Mouse (Mus musculus) embryo, embryonic 11 days (tissue): ENCODE data around the gene Ndfip2.

Experiments used
- DNase-seq: peaks from one replicate; pipeline ENCODE4 v3.0.0-alpha.2; 2015

Ndfip2 gene

DNA sequence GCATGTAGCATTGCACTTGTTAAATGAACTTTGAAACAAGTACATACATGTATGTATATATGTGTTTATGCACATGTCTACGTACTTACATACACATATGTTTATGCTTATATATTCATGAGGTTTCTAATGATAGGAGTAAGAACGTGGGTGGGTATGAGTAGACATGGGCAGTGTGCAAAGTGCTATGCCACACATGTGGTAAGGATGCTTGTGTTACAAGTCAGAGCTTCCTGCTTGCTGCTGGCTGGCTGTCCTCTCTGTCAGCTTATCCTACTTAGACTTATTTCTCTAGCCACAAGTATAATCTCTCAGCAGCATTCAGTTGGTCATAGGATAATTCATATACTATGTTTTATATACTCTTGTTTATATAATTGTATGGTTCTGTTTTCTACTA, 29.6 kb downstream of the Ndfip2 start:
- no peak for DNase-seq

GRCm38 (mm10) chr14:105288529-105288928, 30.2 kb downstream of the Ndfip2 start:
- DNase-seq: no peak

GRCm38 (mm10) chr14:105292139-105292538, 33.8 kb downstream of the Ndfip2 start:
- DNase-seq: no peak

- no peak for DNase-seq
Observed at GRCm38 (mm10) chr14:105293777-105294176, 35.4 kb downstream of the Ndfip2 start.

DNA sequence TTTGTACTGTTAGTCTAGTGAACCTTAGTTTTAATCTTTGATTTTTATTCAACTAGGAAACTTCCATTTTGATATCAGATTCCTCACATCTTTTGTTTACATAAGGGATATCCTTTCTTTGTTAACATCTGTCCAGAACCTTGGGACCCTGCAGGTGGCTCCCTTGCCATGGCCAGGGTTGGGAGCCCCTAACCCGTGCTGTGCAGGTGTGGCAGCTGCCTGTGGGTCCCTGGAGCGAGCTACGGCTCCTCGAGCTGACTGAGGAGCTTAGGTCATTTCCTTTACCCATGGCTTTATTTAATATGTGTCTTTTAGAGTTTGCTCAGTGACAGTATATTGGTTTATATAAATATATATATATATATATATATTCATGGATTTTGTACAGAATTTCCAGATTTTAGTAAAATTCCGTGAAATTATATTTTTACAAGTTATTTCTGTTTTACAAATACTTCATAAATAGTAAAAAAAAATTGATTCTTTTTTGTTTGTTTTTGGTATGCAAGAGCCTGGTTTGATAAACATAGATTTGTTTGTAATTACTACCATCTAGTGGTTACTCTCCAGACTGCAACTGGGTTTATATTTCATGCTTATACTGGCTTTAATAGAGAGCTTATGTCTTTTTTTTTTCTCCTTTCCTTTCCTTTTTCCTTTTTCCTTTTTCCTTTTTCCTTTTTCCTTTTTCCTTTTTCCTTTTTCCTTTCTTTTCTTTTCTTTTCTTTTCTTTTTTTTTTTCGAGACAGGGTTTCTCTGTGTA, 37.6 kb downstream of the Ndfip2 start:
- peak; percentile 68 for DNase-seq

GRCm38 (mm10) chr14:105299744-105300255, 41.4 kb downstream of the Ndfip2 start:
- DNase-seq: no peak

DNA sequence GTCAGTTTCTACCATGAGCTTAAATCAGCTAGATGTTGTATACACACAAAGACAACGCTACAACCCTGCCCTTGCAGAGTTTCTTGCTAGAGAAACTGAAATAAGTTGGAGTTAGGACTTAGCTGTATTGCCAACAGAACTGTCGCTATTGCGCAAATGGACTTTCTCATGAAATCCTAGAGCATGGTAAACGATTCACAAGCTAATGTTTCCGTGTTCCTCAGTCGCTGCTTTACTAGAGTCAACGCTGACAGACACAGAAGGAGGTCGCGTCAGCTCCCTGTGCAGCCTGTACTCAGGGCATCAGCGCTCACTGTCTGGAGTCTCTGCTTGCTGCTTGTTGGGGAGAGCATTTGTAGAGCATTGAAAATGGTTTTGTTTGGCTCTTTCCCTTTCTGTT, 42.2 kb downstream of the Ndfip2 start:
- DNase-seq: no peak

DNA sequence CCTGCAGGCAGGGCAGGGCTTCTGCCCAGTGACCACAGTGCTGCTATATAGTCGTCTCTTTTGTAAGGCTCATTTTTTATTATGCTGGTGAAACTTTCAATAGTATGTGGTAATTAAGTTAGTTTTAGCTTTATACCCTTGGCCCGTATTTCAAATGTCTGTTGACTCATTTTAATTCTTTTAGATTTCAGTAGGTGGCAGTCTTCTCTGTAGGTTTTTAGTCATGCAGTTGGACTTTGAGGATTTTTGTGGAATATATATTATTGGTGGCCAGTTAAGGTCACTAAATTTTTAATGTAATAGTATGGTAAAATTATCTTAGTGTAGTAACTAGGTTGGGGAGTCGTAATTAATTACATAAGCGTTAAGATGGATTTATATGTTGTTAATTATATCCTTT, 44.3 kb downstream of the Ndfip2 start:
- no peak for DNase-seq

GRCm38 (mm10) chr14:105307716-105308115, 49.3 kb downstream of the Ndfip2 start:
- no peak for DNase-seq

DNA sequence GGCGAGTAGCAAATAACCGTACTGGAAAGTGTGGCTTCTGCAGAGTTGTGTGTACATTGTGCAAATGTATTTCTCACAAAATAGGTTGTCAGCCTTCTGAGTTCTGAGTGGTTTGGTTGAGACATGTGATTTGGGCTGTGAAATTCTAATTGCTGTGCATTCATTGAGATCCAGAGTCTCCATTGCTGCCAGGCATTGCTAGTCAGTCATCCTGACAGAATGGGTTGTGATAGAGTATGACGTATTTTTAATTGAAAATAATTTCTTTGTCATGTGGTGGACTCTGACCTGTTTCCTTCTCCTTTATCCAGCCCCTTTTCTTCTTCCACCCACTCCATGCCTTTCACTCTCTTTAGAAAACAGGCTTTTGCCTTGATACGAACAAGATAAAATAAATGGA, 54.0 kb downstream of the Ndfip2 start:
- no peak for DNase-seq

DNA sequence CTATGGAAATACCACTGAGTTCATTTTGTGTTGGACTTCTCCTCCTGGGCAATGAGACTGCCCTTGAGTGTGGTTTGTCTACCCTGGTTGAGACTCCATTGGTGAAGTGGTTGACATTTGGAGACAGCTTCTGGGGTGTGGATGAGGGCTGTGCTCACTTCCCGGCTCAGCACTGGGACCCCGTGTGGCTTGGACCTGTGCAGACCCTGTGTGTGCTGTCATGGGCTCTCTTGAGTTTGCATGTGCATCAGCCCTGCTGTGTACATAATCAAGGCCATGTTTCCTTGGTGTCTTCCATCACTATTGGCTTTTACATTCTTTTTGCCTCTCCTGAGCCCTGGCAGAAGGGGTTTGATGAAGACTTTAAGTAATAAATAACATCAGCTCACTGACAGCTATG, 54.6 kb downstream of the Ndfip2 start:
- no peak for DNase-seq

- DNase-seq: peak; percentile 60
Observed at GRCm38 (mm10) chr14:105313877-105314276, 55.5 kb downstream of the Ndfip2 start.

- DNase-seq: no peak
Observed at GRCm38 (mm10) chr14:105321712-105322111, 63.3 kb downstream of the Ndfip2 start.

DNA sequence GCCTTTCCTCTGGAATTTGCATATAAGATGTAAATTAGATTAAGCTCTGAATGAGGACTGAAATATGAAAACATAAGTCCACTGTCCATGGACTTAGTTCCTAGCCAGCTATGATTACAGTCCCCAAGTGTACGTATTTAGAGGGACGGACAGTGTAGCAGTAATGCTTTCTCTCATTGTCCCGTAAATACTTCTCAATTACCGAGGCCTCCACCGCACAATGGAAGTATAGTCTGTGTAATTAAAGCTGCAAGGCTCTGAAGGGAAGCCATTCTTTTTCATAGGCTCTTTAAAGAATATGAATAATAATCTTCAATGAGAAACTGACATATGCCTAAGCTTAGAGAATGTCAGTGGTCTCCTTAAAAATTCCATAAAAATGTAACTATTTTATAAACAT, 64.5 kb downstream of the Ndfip2 start:
- DNase-seq: no peak

GRCm38 (mm10) chr14:105323448-105323847, 65.1 kb downstream of the Ndfip2 start:
- DNase-seq: no peak

GRCm38 (mm10) chr14:105328397-105329302, 70.3 kb downstream of the Ndfip2 start:
- DNase-seq: peak; percentile 48

DNA sequence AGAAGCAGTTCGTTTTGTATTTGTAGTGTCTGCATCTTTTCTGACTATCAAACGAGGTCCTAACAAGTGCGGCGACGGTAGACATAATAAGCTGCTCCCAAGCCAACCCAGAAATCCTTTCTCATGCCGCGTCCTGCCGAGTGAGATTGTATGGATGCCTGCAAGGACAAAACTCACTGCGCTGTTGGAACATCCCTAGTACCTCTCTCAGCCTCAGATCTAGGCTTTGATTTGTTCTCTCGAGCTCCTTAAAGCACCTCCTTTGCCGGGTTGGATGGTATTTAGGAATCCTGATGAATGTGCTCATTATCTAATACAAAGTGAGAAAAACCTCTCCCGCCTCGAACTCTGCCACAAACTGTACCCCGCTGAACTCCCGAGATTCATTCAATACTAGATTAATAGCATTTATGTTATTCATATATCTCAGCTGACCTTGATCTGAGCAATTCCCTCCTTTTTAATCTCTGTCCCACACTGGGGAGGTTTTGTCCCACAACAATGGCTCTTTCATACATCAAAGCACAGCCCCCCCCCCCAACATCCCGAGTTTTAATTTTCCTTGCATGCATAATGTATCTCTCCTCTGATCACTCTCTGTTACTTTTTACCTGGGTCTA, 75.2 kb downstream of the Ndfip2 start:
- peak; percentile 31 for DNase-seq

DNA sequence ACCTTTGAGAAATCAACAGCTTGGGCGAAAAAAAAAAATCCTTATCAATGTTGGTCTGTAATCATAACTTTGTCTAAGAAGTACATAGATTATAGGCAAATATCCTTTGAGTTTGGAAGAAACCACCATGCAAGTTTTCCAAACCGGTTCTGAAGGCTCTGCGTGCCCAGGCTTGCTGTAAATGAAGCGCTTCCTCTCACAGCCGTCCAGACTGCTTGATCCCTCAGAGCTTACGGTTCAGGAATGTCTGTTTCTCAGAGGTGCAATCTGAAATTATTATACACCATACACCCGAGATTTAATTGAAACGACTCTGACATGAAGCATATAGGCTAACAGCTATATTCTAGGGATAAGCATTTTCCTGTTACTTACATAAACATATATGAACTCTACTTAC, 83.4 kb downstream of the Ndfip2 start:
- no peak for DNase-seq

DNA sequence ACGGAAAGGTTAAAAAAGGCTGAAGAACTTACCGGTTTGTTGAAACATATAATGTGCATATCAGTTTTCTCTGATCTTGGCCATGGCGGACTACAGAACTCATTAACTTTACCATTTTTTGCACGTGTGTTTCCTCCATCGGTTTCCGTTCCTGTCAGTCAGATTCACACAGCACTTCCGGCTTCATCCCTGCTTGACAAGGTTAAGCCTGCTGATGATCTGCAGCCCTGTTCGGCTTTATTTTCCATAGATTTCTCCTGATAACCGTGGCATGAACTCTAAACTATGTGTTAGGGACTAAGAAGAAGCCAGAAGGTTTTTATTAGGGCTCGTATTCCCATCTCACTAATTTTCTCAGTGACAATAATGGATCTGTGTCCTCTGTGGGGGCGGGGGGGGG, 95.7 kb downstream of the Ndfip2 start:
- peak; percentile 54 for DNase-seq
